Mouse (Mus musculus) liver, adult 2 months (tissue): ENCODE measurements around the gene March5.

ENCODE experiments used
- CTCF ChIP-seq: fragments of 200-500 bp; IDR thresholded peaks from 2 replicates; pipeline ENCODE4 v1.5.1; 2011; ENCODE audit warnings: low read depth, low read length, control low read depth
- POLR2A ChIP-seq: fragments of 200-500 bp; IDR thresholded peaks from 2 replicates; pipeline ENCODE4 v1.6.1; 2011; ENCODE audit warnings: low read length, control low read depth; ENCODE audit not compliant: insufficient read depth; ENCODE audit errors: extremely low read depth

DNA sequence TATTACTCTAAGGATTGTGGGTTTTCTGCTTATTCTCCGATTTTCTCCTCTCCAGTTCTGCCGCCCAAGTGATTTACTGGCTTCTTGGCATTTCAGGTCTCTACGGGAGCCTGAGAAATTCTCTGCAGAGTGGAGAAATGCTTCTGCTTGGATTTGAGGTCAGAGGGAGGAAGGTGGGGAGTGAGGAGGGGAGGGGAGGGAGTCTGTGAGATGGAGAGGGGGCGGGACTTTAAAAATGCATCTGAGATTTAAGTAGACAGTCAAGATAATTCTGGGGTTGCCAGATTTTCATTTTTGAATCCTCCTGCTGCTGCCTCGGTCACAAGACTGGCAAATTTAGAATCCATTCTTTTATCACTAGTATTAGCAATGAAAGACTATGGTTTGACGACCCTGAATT is 31.4 kb upstream of the March5 start:
- TF ChIP-seq POLR2A, result no peak
- TF ChIP-seq CTCF, result no peak
